Mouse (Mus musculus): ENCODE measurements at regions not wholly inside any gene's neighbourhood (a gene's known extent, or its start where the extent isn't known, plus 50 kb on each side); places are given as distances from the start of the nearest gene placed in this dataset.
A peak's percentile ranks its signal among the peaks of the same experiment; 100 is the strongest.

DNA sequence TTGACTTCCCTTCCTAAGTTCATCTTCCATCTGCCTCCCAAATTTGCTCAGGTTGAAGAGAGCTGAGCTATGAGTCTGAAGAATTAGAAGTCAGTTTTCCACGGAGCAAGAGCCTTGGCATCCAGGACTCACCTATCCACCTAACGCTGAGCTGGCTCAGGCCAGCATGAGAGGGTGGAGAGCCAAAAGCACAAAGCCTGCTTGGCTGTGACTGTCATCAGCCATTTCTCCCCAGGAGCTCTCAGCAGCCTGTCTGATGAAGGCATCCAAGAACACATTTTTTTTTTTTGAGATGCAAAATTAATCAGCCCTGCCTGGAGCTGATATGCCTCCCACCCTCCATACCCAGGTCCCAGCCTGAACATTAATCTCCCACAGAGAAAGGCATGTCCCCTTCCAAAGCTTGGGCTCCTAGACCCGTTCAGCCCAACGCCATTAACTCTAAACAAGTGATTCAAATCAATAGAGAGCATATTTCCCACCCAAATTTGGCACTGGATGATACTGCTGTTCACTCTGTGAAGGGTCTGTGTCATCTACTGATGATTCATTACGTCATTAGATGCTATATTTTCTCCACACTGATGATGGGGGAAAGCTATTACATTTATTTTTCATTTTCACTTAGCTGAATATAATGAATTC is 103.8 kb upstream of the Peli1 start:
- DNase-seq, result peak; percentile 28

GRCm38 (mm10) chr11:20987841-20988251 is 103.2 kb upstream of the Peli1 start:
- peak; percentile 12 for DNase-seq

DNA sequence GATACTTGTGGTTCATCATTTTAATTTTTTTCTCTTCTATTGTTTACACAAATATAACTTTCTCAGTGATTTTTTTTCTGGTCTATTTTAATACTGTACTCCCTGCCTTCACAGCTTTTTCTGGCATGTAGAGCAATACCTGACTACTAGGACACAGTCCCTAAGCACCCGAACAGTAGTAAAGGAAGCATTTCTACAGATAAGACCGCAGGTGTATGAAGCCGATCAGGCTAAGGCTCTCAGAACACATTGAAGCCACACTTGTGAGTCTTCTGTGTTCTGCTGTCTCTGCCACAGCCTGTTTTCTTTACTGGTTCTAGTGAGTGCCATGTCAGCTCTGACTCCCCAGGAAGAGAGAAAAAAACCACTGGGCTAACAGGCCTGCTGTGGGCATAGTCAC is 102.2 kb upstream of the Peli1 start:
- no peak for DNase-seq

DNA sequence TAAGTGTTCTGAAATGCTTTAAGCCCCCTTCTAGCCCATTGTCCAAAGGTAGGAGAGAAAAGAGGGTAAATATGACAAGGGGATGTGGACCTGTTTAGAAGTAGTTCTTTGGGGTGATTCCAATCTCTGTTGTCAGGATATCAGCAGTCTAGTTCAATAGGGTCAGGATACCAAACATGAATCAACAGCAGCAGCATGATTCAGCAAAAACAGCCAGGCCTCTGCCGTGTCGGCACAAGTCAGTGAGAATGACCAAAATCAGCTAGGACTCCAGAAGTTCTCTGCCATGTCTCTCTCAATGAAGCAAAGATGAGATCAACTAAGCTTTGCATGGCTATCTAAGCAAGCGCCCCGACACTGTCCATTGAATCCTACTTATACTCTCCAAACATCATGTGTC is 97.5 kb upstream of the Peli1 start:
- no peak for DNase-seq

DNA sequence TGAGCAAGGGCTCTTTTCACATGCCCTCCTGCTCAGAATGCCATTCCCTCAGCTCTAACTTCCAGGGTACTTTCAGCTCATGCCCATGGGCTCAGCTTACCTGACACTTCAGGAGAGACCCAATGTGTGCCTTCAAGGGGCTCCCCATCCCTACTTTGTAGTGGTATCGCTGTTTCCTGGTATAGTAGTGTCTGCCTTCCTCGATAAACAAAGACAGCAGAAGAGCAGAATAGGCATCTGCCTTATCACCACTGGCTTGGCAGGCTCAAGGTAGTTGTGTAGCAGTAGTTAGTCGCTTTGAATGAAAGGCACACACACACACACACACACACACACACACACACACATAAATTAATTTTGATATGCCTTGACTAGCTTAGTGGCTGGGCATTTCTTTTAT is 89.7 kb upstream of the Peli1 start:
- DNase-seq, result no peak

DNA sequence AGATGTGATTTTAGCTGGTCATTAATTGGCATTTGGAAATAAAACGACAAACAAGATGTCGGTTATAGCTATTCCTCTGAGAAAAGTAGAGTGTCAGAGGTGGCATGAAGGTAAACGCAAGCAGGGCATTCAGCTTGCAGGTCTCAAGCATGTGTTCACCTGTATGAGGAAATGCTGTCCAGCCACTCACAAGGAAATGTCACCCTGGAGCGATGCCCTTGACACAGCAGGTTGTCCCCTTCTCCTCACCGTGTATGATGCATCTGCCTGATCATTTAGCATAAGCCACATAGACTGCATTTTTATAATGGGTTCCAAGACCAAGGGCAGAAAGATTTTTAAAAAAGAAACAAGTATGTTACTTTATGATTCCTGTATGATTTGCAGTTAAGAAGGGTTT is 83.9 kb upstream of the Peli1 start:
- DNase-seq, result no peak

GRCm38 (mm10) chr11:21009505-21009904 is 81.6 kb upstream of the Peli1 start:
- DNase-seq, result no peak

DNA sequence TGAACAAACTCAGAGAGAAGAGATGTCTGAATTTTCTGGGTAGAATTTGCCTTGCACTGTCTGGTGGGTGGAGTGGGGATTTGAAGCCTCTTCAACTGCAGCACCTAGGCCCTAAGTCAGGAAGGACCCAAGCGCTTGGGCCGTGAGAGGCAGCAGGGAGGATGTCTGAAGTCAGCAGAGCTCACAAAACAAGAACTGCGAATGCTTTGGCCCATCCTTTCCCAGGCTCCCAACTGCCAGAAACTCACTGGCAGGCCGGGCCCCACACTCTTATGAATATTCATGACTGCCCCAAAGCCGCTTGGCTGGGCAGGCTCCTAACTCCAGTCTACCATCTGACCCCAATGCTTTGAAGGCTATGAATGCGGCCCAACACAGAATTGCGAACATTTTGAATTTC is 80.2 kb upstream of the Peli1 start:
- DNase-seq, result no peak

DNA sequence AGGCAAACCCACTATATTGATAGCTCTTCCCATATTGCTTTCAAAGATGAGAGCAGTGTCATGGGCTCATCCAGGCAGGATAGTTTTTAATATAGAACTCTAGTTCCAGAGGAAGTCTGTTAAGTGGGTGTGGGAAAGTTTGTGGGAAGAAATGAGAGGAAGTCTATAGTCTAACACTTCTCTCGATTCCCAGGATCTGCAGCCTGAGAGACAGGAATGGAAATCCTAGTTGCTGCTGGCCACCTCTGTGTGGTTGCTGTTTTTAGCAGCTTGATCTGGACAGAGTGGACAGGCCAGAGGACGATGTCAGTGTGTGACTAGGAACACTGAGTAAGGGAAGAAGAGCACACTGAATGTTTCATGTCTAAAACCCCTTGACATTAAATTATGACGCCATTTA is 76.8 kb upstream of the Peli1 start:
- DNase-seq, result no peak

- DNase-seq, result peak; percentile 53
These were observed 75.6 kb upstream of the Peli1 start for GRCm38 (mm10) chr11:21015536-21015935.

- DNase-seq, result peak; percentile 69
These were observed 74.9 kb upstream of the Peli1 start for GRCm38 (mm10) chr11:21016133-21016746.

DNA sequence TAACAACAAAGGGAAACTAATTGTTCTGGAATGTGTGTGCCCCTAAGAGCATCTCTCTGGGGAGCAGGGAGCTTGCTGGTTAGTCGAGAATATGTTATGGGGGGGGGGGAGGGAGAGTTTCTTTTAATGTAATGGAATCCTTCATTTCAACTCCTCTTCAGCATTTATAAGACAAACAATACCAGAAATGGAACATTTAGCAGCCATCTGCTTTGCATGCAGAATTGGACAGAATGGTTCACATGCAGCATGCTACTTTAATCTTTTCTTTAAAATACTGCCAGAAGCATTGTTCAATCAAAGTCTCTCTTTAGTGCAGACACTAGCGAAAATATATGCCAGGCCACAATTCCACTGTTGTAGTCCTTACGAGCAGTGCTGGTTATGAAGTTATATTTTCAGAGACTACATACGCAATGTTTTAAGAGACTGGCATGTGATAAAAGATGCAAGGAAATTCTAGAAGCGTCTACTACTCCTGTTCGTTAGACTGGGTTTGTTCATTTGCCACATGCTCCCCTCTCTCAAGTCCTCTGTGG is 74.2 kb upstream of the Peli1 start:
- no peak for DNase-seq

- no peak for DNase-seq
These were observed 71.3 kb upstream of the Peli1 start for GRCm38 (mm10) chr11:21019829-21020228.

GRCm38 (mm10) chr11:21024111-21024510 is 67.0 kb upstream of the Peli1 start:
- DNase-seq, result no peak

DNA sequence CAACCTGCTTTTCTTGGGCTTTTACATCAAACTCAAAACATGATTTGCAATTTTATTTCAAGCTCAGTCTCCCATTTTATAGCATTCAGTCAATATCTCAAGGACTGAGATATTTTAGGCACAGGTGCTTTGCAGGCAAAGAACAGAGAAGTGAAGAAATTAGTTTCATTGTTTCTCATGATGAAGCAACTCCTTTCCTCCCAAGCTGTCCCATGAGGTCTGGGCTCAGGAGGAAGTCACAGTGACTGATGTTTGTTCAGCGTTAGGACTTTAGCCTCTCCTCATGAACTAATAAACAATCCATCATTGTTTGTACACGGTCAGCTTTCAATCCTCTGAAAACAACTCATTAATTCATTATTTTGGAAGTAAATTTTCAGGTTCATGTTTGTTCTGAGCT is 66.6 kb upstream of the Peli1 start:
- DNase-seq, result no peak

GRCm38 (mm10) chr11:21027299-21027698 is 63.8 kb upstream of the Peli1 start:
- no peak for DNase-seq

- DNase-seq, result no peak
These were observed 60.7 kb upstream of the Peli1 start for GRCm38 (mm10) chr11:21030362-21030761.

DNA sequence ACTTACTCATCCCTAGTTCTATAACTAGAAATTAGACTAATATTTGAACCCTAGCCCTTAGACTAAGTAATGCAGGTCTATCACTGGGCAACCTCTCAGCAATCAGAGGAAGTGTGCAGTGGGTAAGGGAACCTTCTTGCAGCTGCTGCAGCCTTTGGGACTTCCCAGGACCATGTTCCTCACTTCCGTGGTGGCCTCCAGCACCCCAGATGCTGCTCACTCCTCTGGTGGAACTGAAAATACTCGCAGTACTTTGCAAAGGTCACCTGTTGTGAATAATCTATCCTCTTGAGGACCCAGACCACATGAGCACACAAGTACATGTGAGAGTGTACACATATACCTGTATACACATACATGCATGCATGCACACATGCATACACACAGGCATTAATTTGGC is 59.3 kb upstream of the Peli1 start:
- no peak for DNase-seq

GRCm38 (mm10) chr11:21033234-21033822 is 57.8 kb upstream of the Peli1 start:
- no peak for DNase-seq

- DNase-seq, result no peak
These were observed 57.2 kb upstream of the Peli1 start for GRCm38 (mm10) chr11:21033823-21034401.

DNA sequence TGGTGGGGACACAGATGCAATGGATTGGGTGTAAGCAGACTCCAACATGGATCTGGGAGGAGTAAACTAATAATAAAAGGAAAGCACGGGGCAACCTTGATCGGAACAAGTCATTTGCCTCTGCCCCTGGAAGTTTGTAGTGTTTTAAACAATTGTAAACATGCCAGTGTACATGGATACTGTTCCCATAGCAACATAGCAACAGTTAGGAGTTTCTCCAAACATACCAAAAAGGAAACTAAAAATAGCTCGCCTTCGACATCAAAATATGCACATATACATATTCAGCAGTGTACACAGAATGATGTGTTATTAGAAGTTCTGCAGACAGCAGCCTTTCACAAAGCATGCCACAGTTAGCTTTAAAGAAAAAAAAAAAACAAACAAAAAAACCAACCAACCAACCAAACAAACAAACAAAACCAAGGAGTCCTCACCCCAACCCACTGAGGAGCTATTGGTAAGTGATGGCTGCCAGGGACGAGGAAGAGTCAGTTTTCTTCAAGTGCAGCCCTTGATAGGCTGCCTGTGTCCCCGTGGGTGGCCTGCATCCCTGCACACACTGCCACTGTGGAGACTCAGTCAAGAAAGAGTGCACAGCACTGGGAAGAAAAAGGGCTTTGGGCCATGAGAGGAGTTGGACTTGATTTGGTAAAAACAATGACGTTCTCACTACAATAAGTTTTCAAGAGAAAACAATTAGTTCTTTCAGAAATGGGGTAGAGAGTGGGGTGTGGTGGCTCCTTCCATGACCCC is 54.8 kb upstream of the Peli1 start:
- no peak for DNase-seq

GRCm38 (mm10) chr11:21037267-21037906 is 53.7 kb upstream of the Peli1 start:
- DNase-seq, result no peak

DNA sequence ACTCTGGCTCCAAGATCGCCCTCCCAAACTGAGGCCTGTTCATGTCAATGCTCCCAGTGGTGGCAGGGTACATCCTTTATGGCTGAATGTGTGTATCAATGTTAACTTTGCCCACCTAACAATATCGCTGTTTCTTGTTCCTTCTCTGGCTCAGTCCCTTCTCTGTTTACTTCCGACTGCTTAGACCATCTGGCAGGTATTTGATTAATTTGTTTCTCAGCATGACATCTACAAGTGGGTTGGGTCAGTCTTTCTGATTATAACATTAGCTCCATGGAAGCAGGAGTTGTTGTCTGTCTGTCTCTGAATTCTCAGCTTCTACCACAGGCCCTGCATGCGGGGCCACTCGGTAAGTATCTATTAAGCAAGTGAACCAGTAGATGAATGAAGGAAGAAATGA is 49.9 kb upstream of the Peli1 start:
- no peak for DNase-seq
